Mouse (Mus musculus): ENCODE measurements at regions not wholly inside any gene's neighbourhood (a gene's known extent, or its start where the extent isn't known, plus 50 kb on each side); places are given as distances from the start of the nearest gene placed in this dataset.

DNA sequence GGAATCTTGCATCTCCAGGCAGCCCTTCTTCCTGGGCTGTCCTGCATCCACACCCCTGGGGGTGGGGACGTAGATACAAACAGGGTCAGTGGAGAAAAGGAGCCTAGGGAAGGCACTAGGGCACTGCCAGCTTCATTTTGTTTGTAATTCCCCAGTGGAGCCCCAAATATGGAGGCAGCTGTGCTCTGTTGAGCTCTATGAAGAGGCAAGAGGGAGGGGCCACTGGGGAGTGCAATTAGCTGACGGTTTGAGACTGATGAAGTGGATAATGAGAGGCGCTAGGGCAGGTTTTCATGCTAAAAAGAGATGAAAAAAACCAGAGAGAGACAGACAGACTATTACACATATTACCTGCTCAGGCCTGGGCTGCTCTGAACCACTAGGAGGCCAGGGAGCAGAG, 135.8 kb upstream of the Grik3 start:
- no peak for DNase-seq (ENCODE audit: low read depth, low spot score)

DNA sequence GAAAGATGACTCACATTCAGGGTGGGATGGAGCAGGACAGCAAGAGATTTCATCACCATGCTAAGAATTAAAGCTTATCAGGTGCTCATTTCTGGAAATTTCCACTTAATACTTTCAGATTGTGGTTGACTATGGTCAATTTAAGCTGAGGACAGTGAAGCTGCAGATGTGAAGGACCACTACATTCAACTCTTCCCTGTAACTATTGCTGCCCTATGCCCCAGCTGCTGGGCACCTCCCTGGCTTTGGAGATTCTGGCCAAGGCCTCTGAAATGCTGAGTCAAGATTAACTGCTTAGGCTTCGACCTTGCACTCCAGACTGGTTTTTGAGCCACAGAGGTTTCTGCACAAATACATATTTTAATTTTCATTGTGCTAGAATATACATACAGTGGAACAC, 140.4 kb upstream of the Grik3 start:
- no peak for DNase-seq (ENCODE audit: low read depth, low spot score)

DNA sequence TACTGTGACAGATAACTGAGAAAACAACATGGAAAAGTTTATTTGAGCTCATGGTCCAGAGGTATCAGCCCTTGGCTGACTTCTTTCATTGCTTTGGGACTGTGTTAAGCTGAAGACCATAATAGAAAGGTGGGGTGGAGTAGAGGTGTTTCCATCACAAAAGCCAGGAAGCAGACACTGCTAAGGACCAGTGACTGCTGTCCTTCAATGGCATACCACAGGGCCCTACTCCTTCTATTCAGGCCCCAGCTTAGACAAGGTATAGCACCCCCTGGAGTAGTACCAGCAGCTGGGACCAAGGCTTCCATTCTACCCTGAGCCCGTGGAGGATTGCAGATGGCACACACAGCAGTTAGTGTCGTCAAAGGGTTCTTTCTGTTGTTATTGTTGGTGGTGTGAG, 151.4 kb upstream of the Grik3 start:
- no peak for DNase-seq (ENCODE audit: low read depth, low spot score)

DNA sequence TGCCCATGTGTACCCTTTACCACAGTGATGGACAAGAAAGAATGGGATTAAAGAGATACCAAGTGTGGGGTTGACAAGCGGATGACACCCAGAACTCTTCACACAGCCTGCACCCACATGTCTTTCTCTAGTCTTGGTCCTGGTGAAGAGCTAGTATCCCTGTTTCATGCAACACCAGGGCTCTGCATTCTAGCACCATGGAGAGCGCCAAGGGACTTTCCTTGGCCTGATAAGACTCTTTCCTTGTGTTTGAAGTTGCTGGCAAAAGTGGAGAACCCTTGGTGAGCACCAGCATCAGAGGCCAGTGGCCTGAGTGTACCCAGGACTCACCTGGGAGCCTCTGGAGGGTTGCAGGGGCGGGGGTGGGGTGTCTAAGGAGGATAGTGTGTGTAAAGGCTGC, 161.7 kb upstream of the Grik3 start:
- DNase-seq (ENCODE audit: low read depth, low spot score), result peak; percentile 66

DNA sequence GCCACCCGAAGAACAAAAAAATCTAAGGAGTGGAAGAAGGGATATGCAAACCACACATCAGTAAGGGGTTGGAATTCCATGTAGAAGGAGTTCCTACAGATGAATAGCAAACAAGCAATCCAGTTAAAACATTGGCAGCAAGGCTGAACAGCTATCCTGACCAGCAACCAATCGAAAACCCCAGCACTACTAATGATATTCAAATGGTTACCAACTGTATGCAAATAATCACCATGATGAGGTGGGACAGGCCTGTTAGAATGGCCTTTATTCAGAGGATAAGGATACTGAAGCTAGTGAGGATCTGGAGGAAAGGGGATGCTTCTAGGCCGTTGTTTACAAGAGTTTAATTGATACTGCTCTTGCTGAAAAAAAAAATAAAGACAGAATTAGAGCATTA, 166.0 kb upstream of the Grik3 start:
- no peak for DNase-seq (ENCODE audit: low read depth, low spot score)

DNA sequence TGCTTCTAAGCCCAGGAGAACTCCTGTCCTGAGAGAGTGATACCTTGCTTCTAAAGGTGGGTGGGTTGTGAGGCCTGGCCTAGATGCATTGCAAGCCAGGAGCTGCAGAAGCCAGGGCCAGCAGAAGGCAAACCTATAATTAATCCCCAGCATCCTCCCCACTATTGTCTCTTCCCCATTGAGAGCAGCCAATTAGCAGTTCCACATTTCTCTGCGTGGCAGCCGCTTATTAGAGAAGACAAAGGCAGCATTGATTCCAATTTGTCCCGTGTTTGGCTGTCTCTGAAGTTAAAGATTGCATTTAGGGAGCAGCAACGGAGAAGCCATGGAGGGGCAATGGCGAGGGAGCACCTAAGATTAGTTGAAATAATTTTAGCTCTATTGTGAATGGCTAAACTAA, 171.2 kb upstream of the Grik3 start:
- DNase-seq (ENCODE audit: low read depth, low spot score), result no peak

DNA sequence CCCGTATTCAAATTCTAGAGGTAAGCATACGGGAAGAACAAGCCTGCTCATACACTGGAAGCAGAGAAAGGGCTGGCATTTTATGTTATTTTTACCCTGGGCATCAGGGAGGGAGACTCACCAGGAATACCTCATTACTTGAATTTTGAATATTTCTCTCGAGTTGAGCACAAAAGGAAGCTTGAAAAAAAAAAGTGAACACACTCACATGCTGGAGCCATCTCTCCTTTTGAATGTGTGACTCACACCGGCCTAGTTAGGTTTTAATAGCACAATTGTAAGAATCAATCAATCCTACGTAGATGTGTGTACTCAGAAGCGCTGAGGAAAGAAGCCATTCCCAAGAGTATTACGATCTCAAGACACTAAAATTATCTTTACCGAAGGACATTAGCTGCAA, 172.2 kb upstream of the Grik3 start:
- DNase-seq (ENCODE audit: low read depth, low spot score), result no peak

DNA sequence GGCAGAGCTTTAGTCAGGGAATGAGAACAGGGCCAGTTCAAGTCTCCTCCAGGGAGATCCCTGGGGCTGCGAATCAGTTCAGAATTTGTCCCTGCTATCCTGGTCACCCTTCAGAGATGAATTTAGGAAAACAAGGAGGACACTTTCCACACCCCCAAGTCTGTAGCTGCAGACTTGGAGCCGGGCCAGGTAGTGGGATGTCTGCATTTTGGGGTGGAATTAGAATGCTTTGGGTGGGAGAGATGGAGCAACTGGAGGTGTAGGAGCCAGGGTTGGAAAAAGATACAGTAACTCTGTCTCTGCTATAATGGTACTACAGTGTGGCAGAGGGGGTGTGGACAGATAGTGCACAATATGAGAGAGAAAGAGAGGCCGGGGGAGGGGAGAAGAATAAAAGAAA, 173.6 kb upstream of the Grik3 start:
- DNase-seq (ENCODE audit: low read depth, low spot score), result no peak

DNA sequence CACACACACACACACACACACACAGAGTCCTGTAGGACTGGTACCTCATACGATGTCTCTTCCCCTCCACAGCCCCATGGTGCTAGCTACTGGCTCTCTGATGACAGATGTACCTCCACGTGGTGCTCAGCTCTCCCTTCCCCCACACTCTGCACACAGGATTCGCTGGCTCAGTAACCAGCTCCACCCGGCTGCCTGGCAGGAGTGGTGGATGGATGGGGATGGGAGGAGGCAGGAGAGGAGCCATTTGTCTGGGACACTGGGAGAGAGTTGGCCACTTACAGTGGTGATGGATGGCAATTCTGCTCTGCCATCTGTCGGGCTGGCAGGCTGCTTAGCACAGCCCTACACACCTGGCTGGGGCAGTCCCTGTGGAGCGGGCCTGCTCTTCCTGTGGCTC, 174.7 kb upstream of the Grik3 start:
- DNase-seq (ENCODE audit: low read depth, low spot score), result no peak

DNA sequence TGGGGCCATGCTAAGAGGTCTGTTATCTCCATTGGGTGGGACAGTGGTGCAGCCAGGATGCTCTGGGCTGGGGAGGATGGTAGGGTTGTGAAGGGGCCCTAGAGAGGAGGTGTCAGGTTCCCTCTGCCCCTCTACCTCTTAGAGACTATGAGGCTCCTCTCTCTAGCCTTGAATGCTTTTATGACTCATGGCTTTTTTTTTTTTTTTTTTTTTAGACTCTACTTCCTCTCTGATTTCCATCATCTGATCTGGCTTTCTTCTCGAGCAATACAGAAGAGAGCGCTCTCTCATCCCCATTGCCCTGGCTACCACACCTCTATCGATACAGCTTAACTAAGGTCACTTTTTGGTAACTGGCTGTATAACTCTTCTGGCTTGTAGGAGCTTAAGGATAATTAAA, 176.6 kb upstream of the Grik3 start:
- DNase-seq (ENCODE audit: low read depth, low spot score), result no peak

DNA sequence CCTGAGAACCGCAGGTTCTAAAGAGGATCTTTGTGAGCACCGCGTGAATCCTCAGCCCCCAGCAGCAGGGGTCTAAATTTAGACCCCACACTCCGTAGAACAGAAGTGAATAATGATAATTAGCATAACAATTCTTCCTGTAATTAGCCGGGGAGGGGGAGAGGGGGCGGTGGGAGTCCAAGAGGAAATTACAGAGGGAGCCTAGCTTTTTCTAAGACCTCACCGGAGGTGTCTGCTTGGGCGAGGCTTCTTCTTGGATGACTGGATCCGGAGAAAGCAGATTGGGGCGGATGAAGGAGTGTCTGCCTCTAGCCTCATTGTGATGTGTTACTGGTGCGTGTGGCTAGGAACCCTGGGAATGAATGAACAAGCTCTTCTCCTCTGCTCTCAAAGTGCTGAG, 177.2 kb upstream of the Grik3 start:
- no peak for DNase-seq (ENCODE audit: low read depth, low spot score)

DNA sequence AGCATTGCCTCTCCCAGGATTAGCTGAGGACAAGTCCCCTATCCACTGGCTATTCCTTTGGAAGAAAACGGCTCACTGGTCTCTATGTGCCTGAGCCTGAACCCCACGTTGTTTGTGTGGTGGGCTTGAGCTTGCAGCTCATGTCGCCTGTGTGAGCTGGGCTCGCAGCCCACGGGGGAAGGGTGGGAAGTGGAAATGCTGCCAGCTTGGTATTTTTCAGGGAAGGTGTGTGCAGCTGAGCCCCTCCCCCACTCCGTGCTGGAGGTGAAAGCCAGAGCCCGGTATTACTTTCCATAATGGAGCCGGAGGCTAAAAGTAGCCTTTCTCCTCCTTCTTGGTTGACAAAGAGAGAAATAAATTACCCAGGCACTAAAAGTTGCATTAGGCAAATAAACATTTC, 180.5 kb upstream of the Zc3h12a start:
- DNase-seq (ENCODE audit: low read depth, low spot score), result peak; percentile 25

DNA sequence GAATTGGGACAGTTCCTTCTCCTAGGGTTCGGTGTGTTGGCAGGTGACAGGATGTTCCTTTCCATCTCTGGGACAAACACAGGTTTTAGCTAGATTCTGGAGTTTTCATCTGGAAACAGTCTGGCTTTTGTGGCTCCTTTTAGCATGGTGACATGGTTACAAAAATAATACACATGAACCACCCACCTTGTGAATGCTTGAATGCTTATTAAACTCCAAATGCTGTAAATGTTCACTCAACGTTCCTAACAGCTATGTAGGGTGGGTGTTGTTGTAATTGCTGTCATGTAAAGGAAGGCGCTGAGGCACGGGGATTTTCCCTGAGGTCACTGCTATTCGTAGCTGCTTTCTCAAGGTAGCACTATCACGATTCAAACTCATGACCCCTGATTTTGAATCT, 178.1 kb upstream of the Zc3h12a start:
- no peak for DNase-seq (ENCODE audit: low read depth, low spot score)

DNA sequence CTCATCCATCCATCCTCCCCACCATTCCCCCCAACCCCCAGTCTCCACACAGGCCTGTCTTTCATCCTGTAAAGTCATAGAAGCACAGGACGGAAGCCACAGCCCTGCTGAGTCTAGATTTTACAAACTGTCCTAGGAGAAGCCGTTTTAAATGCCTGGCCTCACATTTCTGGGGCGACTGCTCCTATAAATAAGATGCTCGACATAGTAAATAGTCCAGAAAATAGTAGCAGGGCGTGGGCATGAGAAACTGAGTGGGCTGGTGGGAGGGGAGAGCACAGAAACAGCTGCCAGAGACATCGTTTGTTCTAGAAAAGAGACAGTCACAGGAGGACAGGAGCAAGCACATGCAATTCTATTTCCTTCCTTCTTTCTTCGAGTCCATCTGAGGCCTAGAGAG, 175.0 kb upstream of the Zc3h12a start:
- DNase-seq (ENCODE audit: low read depth, low spot score), result no peak

DNA sequence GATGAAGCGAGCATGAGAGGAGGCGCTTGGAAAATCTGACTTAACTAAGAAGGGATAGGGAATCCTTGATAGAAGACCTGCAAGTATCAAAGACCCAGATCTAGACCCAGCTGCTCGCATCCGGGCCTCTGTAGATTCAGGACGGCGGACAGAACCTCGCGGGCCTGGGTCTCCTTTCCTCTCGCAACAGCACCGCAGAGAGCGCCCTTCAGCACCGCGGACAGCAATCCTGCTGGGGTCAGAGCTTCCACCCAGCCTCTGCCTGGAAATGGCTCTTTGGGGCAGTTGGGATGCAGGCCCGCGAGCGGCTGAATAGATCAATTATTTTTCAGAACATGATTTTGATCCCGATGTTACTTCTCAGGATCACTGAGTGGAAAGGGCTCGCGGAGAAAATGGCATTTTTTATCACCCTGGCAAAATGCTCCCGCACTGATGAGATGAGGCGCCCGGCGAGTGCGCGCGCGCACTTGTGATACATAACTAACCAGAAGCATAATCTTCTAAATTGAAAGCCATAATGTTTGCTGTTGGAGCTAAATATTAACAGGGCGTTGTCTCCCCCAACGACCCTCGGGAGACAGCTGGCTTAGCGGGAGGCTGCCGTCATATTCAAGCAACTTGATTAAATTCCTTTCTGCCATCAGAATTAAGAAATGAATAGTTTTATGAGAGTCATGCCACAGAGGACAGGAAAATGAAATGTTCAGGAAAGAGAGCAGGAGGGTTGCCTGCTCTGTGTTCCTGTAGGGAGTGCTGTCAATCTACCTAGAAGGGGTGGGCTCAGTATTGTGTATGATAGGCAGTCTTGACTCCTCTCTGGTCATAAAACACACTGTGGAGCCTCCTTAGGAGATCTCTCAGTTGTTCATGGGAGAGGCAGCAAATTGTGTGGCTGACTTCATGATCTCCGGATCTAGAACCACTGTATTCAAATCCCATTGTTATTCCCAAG, 173.1 kb upstream of the Zc3h12a start:
- peak; percentile 92 for DNase-seq (ENCODE audit: low read depth, low spot score)

DNA sequence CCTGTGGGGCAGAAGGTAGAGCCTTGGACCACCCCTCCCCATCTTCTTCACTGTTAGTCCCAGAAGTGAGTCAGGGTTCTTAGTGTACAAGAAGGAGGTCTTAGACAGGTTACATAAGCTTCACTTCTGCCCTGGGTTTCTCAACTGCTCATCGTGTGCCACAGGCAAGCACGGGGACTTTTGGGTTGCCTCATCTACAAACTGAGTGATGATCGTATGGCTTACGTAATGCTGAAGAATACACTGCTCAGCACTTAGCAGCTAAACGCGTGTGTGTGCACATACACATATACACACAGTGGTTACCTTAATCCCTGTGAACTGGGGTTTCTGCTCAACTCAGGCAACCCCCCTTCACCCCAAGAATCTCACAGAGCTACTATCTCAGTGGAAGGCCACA, 163.1 kb upstream of the Zc3h12a start:
- DNase-seq (ENCODE audit: low read depth, low spot score), result no peak

DNA sequence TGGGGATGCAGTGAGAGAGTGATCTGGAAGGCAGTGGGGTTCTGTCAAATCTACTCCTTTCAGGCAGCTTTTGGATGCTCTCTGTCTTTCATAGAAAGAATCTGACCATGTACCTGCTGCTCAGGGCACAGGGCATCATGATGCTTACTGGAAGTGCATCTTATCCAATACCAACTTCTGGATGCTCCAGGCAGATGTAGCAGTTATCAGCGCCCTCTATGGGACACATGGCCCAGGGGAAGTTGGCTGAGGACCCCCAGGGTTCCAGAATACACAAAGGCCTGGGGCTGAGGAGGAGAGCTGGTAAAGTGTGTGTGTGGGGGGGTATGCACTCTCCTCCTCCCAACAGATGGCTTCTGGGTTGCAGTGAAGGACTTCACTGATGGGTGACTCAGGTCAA, 162.1 kb upstream of the Zc3h12a start:
- no peak for DNase-seq (ENCODE audit: low read depth, low spot score)

DNA sequence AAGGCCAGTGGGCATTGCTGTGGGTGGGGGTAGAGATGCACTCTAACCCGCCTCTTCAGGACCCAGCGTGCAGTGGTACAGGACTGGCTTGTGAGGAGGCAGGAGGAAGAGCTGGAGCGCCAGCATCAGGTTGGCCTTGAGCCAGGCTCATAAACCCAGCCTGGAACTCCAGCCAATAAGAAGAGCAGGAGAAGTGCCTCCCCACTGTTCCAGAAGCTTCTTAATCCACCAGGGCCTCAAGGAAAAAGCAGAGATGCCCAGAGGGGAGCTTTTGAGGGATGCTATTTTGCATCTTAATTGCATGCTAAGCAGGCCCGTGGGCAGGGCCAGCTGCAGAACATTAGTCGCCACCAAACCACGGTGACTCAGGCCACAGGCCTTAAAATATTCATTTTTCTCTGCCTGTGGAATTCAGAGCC, 161.4 kb upstream of the Zc3h12a start:
- no peak for DNase-seq (ENCODE audit: low read depth, low spot score)

DNA sequence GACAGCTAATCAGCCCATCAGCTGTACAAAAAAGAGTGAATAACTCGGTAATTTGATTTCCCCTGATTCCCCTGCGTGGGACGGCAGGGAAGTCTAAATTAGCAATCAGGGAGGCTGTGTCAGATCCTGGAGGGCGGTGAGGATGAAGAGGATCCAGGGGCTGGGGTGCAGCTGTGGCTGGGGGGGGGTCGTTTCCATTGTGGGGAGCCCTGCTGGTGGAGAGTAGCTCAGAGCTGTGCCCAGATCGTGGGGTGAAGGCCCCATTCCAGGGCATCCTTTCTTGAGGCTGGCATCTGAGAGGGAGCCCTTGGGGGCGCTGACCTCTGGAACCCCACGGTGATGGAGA, 155.3 kb upstream of the Zc3h12a start:
- no peak for DNase-seq (ENCODE audit: low read depth, low spot score)

DNA sequence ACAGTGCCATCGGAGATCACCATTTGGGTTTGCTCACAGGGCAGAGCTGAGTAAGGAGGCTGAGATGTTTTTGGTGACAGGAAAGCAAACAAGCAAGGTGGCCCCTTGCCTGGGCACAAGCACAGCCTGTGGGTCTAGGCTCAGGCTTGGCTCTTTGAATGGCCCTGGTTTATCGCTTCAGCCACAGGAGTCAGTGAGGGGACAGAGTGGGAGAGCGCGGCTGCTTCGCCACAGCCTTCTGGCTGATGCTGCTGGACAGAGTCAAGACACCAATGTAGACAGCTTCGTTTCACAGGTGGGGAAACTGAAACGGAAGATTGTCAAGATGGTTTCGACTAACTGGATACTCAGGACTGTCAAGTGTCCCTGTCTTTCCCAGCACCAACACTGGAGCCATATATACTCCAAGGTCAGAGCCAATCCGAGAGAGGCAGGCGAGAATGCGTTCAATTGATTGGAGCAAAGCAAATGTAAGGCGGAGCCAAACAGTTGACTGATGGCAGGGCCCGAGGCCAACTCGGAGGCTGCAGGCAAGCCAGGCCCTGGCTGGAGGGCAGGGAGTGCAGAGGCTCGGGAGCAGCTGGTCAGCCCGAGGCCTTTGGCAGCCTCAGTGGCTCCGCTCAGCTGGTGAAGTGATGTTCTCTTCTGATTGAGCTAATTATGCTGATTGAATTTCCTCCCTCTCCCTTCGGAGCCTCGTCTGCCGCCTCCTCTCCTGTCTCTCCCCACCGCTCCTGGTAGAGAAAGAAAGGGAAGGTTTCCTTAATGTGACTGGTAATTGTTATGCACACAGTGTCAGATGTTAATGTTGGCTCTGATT, 154.7 kb upstream of the Zc3h12a start:
- DNase-seq (ENCODE audit: low read depth, low spot score), result peak; percentile 52

DNA sequence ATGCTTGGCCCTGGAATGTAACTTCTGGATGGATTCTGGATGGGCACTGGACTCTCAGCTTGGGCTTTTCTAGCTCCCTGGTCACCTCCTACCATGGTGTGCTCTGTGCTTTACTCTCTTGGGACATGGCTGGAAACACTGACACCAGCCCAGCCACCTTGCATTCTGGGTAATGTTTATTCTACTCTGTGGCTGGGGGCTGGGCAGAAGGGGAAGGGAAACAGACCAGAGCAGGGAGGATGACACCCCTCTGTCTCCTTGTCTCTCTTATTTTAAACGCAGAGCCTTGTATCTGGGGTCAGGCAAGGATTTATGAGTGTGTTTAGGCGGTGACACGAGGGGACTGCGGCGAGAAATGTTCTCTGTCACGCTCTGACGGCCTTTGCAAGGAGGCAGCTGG, 151.5 kb upstream of the Zc3h12a start:
- DNase-seq (ENCODE audit: low read depth, low spot score), result no peak

DNA sequence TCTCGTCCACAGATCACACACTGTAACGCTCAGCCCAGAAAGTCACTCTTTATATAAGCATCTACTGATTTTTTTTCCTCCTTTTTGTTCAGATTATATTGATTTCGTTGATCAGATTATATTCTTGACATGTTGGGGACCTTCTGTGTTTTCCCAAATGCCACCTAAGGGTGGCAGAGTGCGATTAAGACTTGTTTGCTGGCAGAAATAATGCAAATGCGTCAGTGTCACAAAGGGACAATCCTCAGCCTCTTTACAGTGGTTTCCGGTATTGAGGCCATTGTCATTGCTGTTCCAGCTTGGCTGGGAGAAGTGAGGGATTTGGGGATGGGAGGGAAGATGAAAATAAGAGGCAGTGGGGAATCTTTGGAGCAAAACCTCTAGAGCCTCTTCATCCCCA, 149.2 kb upstream of the Zc3h12a start:
- DNase-seq (ENCODE audit: low read depth, low spot score), result no peak

DNA sequence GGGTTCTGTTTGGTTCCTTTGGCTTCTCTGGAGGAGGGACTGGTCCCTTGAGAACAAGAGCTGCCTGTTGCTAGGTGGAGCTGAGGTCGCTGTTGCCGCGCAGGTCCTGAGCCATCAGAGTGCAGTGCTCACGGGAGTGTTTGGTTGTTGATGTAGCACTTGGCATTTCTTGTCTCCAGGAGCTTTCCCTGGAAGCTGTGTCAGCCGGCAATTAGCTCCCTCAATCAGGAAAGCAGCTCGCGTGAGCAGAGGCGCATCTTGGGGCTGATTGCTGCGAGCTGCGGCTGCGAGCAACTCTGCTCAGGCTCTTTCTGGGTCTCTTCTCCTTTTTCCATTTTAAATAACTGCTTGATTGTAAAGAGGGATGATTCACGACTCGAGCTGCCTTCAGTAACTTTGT, 147.6 kb upstream of the Zc3h12a start:
- DNase-seq (ENCODE audit: low read depth, low spot score), result no peak
